Mouse (Mus musculus): ENCODE measurements around the gene Agbl2. TPM values are rescaled to one million over a fixed set of nuclear protein-coding genes. Genes with fewer than 3 reads are reported as not detected.
"Not testable (repeated sequence)": the region's sequence is repeated elsewhere in the genome, so short reads cannot be mapped to it uniquely, and the experiment has no call there.

Agbl2 gene
- polyA plus RNA-seq, 1 experiment = 1.2 TPM

DNA sequence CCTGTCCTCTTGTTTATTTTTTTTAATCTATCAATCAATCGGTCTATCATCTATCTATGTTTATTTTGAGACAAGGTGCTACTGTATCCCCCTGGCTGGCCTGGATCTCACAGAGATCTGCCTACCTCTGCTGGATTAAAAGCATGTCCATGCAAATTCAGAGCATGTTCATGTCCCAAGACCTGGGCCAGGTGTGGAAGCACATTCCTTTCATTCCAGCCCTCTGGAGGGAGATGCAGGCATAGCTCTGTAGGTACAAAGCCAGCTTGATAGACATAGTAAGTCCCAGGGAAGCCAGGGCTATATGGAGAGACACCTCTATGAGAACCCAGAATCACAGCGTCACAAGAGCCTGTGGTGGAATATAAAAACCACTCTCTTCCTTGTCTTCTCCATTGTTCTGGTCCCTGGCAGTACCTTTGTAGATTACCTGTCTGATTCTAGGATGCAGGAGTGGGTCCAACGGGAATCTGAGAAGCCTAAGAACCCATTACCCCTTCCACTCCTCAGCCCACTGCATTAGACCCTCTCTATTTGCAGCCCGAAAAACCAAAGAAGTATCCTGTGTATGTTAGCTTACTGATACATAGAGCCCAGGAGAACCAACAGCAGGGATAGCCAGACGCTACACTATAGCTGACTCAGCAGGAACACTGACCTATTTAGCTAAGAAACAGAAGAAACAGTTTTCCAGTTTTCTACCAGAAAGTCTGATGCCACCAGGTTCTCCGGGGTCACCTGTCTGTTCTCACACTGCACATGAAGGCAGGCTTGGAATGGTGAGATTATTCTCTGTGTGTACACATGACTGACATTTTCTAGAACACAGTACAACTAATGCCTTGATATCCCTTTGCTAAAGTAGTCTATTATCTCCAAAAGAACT, 26.0 kb downstream of the Agbl2 start:
- no peak overlapping the region for H3K27ac ChIP-seq (ENCODE audit: insufficient read depth, low read length)
- no peak overlapping the region for H3K4me3 ChIP-seq (ENCODE audit: insufficient read depth, low read length)
- H3K4me1 ChIP-seq (ENCODE audit: control insufficient read depth, insufficient read depth, low read length) = no peaks in the 10 kb centered on the region
- TF ChIP-seq POLR2A (IDR thresholded peaks at IDR 0.05; ENCODE audit: extremely low read depth, insufficient read depth, low read length) = no peak
- TF ChIP-seq CTCF (IDR thresholded peaks at IDR 0.05; ENCODE audit: extremely low read depth, insufficient read depth, low read length) = no peak

DNA sequence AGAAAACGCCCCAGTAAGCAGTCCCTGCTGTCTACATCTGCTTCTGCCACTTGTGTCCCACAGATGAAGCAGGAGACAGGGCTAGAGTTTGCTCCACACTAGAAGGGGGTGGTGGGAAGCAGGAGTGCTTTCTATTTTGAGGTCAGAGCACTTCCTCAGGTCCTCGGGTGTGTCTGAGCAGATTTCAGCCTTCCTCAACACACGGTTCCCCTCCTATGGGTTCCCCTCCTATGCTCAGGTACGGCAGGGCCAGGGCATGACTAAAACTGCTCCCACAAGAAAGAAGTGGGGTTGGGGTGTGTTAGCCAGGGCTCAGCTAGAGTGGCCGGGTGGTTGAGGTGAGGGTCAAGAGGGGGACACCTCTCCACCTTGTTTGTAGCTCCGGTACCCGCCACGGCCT, 28.2 kb downstream of the Agbl2 start:
- H3K4me1 ChIP-seq (ENCODE audit: control insufficient read depth, insufficient read depth, low read length) = no peaks in the 10 kb centered on the region
- TF ChIP-seq POLR2A (IDR thresholded peaks at IDR 0.05; ENCODE audit: extremely low read depth, insufficient read depth, low read length) (no peak), CTCF (IDR thresholded peaks at IDR 0.05; ENCODE audit: extremely low read depth, insufficient read depth, low read length) (no peak)
- H3K4me3 ChIP-seq (ENCODE audit: insufficient read depth, low read length) = no peak overlapping the region
- no peak overlapping the region for H3K27ac ChIP-seq (ENCODE audit: insufficient read depth, low read length)

DNA sequence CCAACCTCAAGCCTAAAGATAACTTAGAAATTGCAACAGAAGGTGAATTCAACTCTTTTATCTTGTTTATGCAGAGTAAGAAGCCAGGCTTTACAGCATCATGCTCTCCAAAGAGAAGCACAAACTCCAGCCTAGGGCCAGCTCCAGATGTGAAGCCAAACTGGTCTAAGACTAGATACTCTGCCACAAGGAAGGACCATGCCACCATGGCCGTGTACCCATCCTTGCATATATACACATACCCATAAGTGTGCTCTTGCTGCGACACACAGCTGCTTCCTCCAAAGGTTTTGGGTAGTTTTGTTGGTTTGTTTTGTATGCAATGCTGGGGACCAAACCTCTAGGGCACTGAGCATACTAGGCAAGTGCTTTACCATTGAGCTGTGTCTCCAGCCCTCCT, 32.7 kb downstream of the Agbl2 start:
- TF ChIP-seq CTCF (IDR thresholded peaks at IDR 0.05; ENCODE audit: extremely low read depth, insufficient read depth, low read length) (no peak), POLR2A (IDR thresholded peaks at IDR 0.05; ENCODE audit: extremely low read depth, insufficient read depth, low read length) (no peak)
- no peaks in the 10 kb centered on the region for H3K4me1 ChIP-seq (ENCODE audit: control insufficient read depth, insufficient read depth, low read length)
- H3K27ac ChIP-seq (ENCODE audit: insufficient read depth, low read length) = no peak overlapping the region
- H3K4me3 ChIP-seq (ENCODE audit: insufficient read depth, low read length) = no peak overlapping the region

DNA sequence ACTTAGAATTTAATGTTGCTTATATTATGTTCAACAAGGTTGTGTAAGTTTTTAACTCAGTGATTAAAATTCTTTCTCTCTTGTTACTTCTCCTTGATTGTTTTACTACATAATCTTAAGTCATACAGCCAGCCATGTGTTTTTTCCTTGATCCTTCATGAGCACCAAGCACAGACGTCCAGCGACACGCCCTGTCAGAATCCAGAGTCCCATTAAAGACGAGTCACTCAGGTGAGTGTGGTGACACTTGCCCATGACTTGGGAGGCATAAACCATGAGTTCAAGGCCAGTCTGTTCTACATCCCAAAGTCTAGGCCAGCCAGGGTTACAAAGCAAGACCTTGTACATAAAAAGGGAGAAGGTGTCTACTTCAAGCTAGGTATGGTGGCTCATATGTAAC, 33.6 kb downstream of the Agbl2 start:
- no peak for TF ChIP-seq POLR2A (IDR thresholded peaks at IDR 0.05; ENCODE audit: extremely low read depth, insufficient read depth, low read length)
- TF ChIP-seq CTCF (IDR thresholded peaks at IDR 0.05; ENCODE audit: extremely low read depth, insufficient read depth, low read length) = no peak
- Histone ChIP-seq H3K4me3 (ENCODE audit: insufficient read depth, low read length) (no peak overlapping the region), H3K27ac (ENCODE audit: insufficient read depth, low read length) (no peak overlapping the region), H3K4me1 (ENCODE audit: control insufficient read depth, insufficient read depth, low read length) (no peaks in the 10 kb centered on the region)

DNA sequence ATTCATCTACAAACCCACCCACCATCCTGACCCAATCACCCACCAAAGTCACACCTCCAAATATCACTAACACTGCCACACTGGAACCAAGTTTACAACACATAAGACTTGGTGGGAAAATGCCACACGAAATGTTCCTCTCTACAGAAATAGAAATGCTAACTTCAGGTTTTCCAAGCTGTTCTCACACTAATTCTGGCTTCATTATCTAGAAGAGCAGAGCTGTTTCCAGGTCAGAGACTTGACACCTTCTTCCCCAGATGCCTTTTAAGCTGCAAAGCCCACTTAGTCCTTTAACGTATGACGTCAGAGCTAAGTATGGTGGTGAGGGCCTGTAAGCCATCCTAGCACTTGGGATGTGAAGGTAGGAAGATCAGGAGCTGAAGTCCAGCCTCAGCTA, 36.2 kb downstream of the Agbl2 start:
- no peak overlapping the region for H3K4me3 ChIP-seq (ENCODE audit: insufficient read depth, low read length)
- H3K4me1 ChIP-seq (ENCODE audit: control insufficient read depth, insufficient read depth, low read length) = no peaks in the 10 kb centered on the region
- TF ChIP-seq CTCF (IDR thresholded peaks at IDR 0.05; ENCODE audit: extremely low read depth, insufficient read depth, low read length) (no peak), POLR2A (IDR thresholded peaks at IDR 0.05; ENCODE audit: extremely low read depth, insufficient read depth, low read length) (no peak)
- no peak overlapping the region for H3K27ac ChIP-seq (ENCODE audit: insufficient read depth, low read length)

DNA sequence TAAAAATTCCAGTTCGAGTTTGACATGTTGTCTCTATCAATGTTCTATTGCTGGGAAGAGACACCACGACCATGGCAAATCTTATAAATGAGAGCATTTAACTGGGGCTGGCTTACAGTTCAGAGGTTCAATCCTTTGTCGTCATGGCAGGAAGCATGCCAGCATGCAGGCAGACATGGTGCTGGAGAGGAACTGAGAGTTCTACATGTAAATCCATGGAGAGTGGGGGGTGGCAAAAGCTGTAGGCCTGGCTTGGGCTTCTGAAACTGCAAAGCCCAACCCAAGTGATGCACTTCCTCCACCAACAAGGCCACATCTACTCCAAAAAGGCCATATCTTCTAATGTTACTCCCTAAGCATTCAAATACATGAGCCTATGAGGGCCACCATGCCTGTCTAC, 38.4 kb downstream of the Agbl2 start:
- Histone ChIP-seq H3K4me1 (ENCODE audit: control insufficient read depth, insufficient read depth, low read length) (no peaks in the 10 kb centered on the region), H3K27ac (ENCODE audit: insufficient read depth, low read length) (no peak overlapping the region), H3K4me3 (ENCODE audit: insufficient read depth, low read length) (no peak overlapping the region)
- TF ChIP-seq POLR2A (IDR thresholded peaks at IDR 0.05; ENCODE audit: extremely low read depth, insufficient read depth, low read length) = no peak
- TF ChIP-seq CTCF (IDR thresholded peaks at IDR 0.05; ENCODE audit: extremely low read depth, insufficient read depth, low read length) = no peak

DNA sequence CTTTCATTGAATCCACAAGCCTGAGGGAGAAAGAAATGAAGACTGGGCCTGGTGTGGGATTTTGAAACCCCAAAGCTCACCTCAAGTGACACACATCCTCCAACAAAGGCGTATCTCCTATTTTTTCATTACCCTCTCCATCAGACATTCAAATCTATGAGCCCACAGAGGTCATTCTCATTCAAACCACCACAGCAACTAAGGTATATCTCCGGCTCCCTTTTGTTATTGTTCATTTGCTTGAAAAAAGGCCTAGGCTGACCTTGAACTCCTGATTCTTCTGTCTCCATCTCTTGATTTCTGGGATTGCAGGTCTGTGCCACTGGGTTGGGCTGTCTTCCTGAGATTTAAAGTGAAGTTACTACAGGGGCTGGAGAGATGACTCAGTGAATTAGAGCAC, 40.5 kb downstream of the Agbl2 start:
- Histone ChIP-seq H3K4me3 (ENCODE audit: insufficient read depth, low read length) (no peak overlapping the region), H3K27ac (ENCODE audit: insufficient read depth, low read length) (no peak overlapping the region), H3K4me1 (ENCODE audit: control insufficient read depth, insufficient read depth, low read length) (no peaks in the 10 kb centered on the region)
- TF ChIP-seq POLR2A (IDR thresholded peaks at IDR 0.05; ENCODE audit: extremely low read depth, insufficient read depth, low read length) (no peak), CTCF (IDR thresholded peaks at IDR 0.05; ENCODE audit: extremely low read depth, insufficient read depth, low read length) (no peak)

DNA sequence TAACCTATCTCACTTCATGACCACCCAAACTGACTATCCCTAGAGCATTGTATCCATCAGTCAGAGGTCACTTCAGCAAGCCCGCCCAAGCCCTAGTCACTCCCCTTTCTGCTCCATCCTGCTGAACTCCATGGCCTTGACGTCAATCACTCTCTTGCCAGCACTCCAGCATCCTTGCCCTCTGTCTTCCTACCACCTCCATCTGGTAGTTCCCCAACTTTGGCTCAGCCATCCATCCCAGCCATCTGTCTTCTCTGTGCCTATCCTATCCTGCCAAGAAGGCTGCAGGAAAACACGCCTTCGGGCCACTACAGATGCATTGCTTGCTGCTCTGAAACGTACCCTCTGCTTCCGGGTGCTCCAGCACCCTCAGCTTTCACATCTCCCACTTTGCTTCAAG, 41.3 kb downstream of the Agbl2 start:
- no peak overlapping the region for H3K4me3 ChIP-seq (ENCODE audit: insufficient read depth, low read length)
- H3K4me1 ChIP-seq (ENCODE audit: control insufficient read depth, insufficient read depth, low read length) = no peaks in the 10 kb centered on the region
- no peak overlapping the region for H3K27ac ChIP-seq (ENCODE audit: insufficient read depth, low read length)
- TF ChIP-seq POLR2A (IDR thresholded peaks at IDR 0.05; ENCODE audit: extremely low read depth, insufficient read depth, low read length) (no peak), CTCF (IDR thresholded peaks at IDR 0.05; ENCODE audit: extremely low read depth, insufficient read depth, low read length) (no peak)

DNA sequence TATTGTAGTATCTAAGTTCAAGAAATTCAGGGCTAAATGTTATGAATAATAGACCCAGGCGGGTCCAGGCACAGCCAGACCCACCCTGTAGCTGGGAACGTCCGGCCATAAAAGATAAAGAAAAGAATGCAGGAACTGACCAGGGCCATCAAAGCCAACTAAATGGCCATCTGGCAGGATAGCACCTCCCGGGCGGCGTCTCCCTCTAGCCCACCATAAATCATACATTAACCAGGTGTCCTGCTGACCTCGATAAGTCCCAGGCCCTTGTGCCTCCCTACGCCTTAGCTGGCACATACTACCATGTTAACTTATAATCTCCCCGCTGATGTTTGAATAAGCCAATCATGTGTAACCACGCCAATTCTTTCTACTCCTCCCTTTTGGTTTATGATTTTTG, 42.0 kb downstream of the Agbl2 start:
- not testable (repeated sequence) for H3K27ac ChIP-seq (ENCODE audit: insufficient read depth, low read length); H3K4me1 ChIP-seq (ENCODE audit: control insufficient read depth, insufficient read depth, low read length); H3K4me3 ChIP-seq (ENCODE audit: insufficient read depth, low read length)

DNA sequence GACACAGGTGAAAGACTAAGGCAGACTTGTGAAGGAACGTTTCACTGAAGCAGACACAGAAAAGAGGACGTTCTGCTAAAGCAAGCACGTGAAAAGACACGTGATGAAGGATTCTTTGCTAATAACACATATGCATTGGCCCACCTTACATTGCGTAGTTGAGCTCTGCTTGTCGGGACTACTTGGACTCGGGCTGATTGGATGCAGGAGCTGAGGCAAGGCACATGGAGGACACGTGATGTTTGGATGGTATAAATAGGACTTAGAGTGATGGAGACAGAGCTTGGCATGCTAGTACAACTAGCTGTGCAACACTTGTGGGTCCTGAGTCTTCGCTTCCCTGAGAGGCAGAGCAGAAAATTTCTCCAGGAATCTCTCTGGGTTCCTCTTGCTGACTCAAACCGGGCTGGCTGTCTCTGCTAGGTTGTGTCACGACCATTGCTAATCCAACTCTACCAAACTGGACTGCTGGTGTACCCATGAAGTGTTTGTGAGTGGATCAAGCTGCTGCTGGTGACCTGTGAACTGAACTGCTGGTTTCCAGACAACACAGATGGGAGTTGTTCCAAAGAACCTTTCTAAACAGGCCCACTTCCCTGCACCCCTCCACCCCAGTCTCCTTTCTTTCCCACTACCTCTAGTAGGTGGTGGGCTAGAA, 43.1 kb downstream of the Agbl2 start:
- no peak for TF ChIP-seq POLR2A (IDR thresholded peaks at IDR 0.05; ENCODE audit: extremely low read depth, insufficient read depth, low read length)
- TF ChIP-seq CTCF (IDR thresholded peaks at IDR 0.05; ENCODE audit: extremely low read depth, insufficient read depth, low read length) = no peak
- no peak overlapping the region for H3K27ac ChIP-seq (ENCODE audit: insufficient read depth, low read length)

More for the DNA sequence above, 43.1 kb downstream of the Agbl2 start:
- no peaks in the 10 kb centered on the region for H3K4me1 ChIP-seq (ENCODE audit: control insufficient read depth, insufficient read depth, low read length)
- no peak overlapping the region for H3K4me3 ChIP-seq (ENCODE audit: insufficient read depth, low read length)

Measured in cortical plate, adult 2 months (tissue).